Mouse (Mus musculus) kidney, adult 2 months (tissue): ENCODE measurements around the gene Tceal7.

Experiments used
- CTCF ChIP-seq: fragments of 200-500 bp; conservative IDR thresholded peaks from 2 replicates; pipeline ENCODE4 v1.5.1; 2011; ENCODE audit warnings: low read depth, mild to moderate bottlenecking, control low read depth, low read length, moderate library complexity, mixed read lengths; ENCODE audit not compliant: insufficient read depth, insufficient read length
- POLR2A ChIP-seq: fragments of 200-500 bp; IDR thresholded peaks from one replicate; pipeline ENCODE4 v1.6.1; 2011; ENCODE audit warnings: low read depth, low read length, control low read depth

GRCm38 (mm10) chrX:136243181-136243580, 28.6 kb downstream of the Tceal7 start:
- TF ChIP-seq CTCF (no peak), POLR2A (no peak)
